Mouse (Mus musculus): ENCODE data around the gene Zfp541. TPM values are rescaled to one million over a fixed set of nuclear protein-coding genes. Genes with fewer than 3 reads are reported as not detected.

Gene Zfp541
- total RNA-seq, 1 experiment from 2014 or later: not detected

GRCm38 (mm10) chr7:16070846-16071245, 9.2 kb downstream of the Zfp541 start:
- peak; percentile 88 for ATAC-seq (replicated peaks; ENCODE audit: low read depth, poor library complexity, severe bottlenecking)

DNA sequence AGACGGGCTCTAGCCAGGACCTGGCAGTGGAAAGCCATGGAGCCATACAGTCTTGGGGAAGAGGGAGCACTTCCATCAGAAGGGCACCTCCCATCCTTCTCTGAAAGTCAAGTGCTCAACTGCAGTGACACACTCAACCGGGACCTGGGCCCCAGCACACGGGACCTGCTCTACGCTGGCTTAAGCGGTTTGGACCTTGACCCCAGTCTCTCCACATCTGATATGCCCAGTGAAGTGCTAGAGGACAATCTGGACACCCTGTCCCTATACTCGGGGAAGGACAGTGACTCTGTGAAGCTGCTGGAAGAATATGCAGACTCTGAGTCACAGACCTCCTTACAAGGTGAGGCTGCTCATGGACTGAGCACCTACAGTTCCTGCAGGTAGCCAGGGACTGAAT, 10.3 kb downstream of the Zfp541 start:
- no peak for ATAC-seq (replicated peaks; ENCODE audit: low read depth, poor library complexity, severe bottlenecking)

- no peak for ATAC-seq (replicated peaks; ENCODE audit: low read depth, poor library complexity, severe bottlenecking)
Observed at GRCm38 (mm10) chr7:16079947-16080346, 18.3 kb downstream of the Zfp541 start.

- ATAC-seq (replicated peaks; ENCODE audit: low read depth, poor library complexity, severe bottlenecking): no peak
Observed at GRCm38 (mm10) chr7:16080581-16080980, 19.0 kb downstream of the Zfp541 start.

GRCm38 (mm10) chr7:16083361-16083760, 21.7 kb downstream of the Zfp541 start:
- no peak for ATAC-seq (replicated peaks; ENCODE audit: low read depth, poor library complexity, severe bottlenecking)

DNA sequence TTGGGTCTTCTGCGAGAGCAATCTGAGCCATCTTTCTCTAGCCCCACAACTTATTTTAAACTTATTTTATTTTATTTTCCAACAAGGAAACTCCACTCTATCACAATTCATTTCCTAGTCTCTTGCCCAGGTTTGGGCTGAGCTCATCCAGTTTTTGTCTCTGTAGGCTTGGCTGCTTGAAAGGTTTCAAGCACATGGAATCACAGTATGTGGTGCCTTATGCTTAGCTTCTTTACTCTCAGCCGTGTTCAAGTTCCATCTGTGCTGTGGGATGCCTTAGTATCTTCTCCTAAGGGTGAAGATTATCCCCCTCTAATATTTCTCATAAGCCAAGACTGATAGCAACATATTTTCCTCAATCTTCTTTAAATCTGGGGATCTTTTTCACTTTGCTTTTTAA, 26.0 kb downstream of the Zfp541 start:
- no peak for ATAC-seq (replicated peaks; ENCODE audit: low read depth, poor library complexity, severe bottlenecking)

GRCm38 (mm10) chr7:16094592-16094991, 33.0 kb downstream of the Zfp541 start:
- no peak for ATAC-seq (replicated peaks; ENCODE audit: low read depth, poor library complexity, severe bottlenecking)

DNA sequence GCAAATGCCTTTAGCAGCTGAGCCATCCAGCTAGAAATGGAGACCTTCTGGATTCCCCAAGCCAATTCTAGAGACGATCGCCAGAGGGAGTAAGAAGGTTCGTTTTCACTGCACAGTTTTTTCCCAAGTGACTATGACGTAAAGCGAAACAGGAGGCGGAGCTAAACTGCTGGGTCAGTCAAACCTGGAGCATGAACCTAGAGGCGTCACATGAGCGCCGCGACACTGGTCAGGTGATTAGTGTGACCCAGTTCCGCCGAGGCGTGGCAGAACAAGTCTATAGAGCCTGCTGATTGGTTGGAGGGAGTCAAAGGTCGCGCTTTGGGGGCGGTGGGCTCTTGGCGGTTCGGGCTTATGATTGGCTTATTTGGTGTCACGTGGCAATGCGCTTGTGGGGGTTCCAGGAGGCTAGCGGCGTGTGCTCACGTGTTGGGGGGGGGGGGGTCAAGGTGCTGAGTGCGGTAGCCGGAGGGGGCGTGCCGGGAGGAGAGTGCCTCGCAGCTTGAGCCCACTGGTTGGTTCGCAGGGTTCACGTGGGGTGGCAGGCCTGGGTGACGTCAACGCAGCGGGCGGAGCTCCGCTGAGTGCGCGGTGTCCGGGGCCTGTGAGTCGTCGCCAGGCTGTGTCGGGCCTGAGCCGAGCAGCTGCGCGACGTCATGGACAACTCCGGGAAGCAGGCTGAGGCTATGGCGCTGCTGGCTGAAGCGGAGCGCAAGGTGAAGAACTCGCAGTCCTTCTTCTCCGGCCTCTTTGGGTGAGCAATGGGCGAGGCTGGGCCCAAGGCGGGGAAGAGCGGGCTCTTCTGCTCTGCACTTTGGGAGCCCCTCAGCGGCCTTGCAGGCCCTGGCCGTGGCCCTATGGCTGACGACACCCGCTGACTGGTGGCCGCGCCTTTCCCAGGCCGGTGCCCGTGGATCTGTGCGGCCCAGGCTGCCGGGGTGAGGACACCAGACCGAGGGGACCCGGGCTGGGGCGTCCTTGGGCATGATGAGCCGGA, 36.7 kb downstream of the Zfp541 start, which contains the start of gene Napa:
Gene Napa, plus strand, starts transcription at position 438 of the 997 bp plus-strand sequence.
- ATAC-seq (replicated peaks; ENCODE audit: low read depth, poor library complexity, severe bottlenecking): peak; percentile 87

- ATAC-seq (replicated peaks; ENCODE audit: low read depth, poor library complexity, severe bottlenecking): no peak
Observed at GRCm38 (mm10) chr7:16099901-16100300, 38.3 kb downstream of the Zfp541 start.

- ATAC-seq (replicated peaks; ENCODE audit: low read depth, poor library complexity, severe bottlenecking): no peak
Observed at GRCm38 (mm10) chr7:16101081-16101480, 39.5 kb downstream of the Zfp541 start.

- ATAC-seq (replicated peaks; ENCODE audit: low read depth, poor library complexity, severe bottlenecking): no peak
Observed at GRCm38 (mm10) chr7:16101726-16102475, 40.3 kb downstream of the Zfp541 start.

DNA sequence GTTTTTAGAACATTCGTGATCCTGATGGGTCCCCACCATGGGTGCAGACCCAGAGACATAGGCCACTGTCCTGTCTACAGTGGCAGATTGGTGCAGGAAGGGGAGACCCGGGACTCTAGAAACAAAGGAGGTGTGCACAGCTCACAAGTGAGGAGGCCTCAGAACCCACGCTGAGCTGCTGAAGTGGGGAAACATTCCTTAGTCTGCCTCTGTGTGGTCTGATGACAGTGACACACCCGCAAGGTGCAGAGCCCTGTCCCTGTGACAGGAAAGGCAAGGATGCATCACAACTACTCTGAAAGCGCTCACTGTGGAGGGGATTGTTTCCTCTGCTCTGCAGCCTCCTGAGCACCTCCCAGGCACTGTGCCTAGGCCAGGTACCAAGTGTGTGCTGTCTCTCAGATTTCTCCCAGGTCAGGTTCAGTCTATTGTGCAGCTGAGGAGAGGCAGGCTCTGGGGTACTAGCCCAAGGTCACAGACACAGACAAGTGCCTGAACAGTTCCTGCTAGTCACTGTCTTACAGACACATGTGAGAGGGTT, 41.1 kb downstream of the Zfp541 start:
- no peak for ATAC-seq (replicated peaks; ENCODE audit: low read depth, poor library complexity, severe bottlenecking)

DNA sequence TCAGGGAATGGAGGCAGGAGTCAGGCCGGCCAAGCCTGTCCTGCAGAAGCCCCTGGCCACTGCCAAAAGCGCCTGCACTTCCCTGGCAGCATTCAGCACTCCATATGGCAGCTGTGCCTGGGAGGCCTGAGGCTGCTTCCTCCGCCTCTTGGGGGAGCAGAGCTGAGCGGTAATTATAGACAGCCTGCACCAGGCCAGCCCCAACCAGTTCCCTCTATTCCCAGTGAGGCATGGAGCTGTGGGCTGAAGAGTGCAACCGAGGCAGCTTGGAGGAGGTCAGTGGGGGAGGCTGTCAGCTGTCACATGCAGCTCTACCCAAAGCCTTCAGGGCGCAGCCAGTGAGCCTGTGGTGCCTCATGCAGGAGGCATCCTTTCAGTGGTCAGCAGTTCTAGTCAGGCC, 42.1 kb downstream of the Zfp541 start:
- ATAC-seq (replicated peaks; ENCODE audit: low read depth, poor library complexity, severe bottlenecking): no peak

GRCm38 (mm10) chr7:16104611-16105388, 43.2 kb downstream of the Zfp541 start:
- no peak for ATAC-seq (replicated peaks; ENCODE audit: low read depth, poor library complexity, severe bottlenecking)

GRCm38 (mm10) chr7:16108886-16109542, 47.4 kb downstream of the Zfp541 start:
- ATAC-seq (replicated peaks; ENCODE audit: low read depth, poor library complexity, severe bottlenecking): no peak

DNA sequence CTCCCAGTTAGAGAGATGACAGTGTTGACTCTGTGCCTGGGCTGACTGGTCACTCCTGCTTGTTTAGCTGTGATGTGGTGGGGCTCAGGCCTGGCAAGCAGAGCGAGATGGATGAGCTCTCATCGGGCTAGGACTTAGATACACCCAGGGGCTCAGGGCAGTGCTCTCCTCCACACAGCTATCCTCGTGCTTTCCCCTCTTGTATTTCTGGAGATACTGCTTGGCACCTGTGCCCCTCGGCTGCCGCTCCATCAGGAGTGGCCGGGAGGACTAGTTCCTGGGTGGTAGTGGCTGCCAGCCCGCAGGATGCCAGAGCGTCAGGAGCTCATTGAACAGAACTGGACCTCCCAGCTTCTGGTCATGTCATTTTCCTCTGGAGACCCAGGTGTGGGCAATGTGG, 48.5 kb downstream of the Zfp541 start:
- ATAC-seq (replicated peaks; ENCODE audit: low read depth, poor library complexity, severe bottlenecking): no peak

DNA sequence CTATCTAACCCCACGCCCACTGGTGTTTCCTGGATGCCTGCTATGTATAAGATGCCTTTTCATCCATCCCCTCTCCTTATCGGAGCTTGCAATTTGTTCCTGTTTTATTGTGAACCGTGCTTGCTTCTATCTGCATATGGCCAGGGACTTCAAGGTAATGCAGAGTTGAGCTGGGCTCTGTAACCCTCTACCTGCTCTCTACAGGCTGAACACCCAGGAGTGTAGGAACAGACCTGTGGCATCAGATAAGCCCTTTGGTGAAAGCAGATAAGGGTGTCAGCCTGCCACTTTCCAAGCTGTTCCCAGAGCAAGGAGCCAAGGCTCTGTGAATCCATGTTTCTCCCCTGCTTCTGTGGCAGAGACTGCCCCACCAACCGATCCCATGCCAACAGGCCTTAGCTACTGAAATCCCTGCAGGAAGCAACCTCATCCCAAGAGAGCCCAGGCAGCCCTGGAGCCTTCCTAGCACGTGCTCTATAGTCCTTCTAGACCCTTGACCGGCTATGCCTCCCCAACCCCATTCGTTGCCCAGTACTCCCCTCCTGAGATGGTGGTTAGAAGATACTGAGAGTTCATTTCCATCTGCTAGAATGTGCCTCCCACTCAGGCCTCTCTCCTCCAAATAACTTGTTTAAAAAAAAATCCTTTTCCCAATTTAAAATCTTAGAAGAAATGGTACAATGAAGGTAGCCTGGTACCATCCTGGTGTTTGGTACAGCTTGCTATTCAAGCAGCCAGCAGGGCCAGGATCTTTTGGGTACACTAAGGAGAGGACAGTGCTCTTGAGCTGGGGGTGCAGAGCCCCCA, 49.9 kb downstream of the Zfp541 start:
- no peak for ATAC-seq (replicated peaks; ENCODE audit: low read depth, poor library complexity, severe bottlenecking)

DNA sequence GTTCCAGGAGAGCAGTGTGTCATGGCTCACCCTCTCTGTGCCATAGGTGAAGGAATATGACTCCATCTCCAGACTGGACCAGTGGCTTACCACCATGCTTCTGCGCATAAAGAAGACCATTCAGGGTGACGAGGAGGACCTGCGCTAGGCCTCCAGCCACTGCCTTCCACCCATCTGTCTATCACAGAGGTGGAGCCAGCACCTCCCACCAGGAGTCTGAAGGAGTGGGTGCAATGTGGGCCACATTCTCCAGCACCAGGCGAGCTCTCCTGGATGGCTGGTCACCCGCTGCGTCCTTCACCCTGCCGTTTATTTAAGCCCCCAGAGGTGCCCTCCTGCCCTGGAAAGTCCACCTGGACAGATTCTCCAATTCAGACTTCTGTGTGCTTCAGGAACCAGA, 54.8 kb downstream of the Zfp541 start:
- no peak for ATAC-seq (replicated peaks; ENCODE audit: low read depth, poor library complexity, severe bottlenecking)

- ATAC-seq (replicated peaks; ENCODE audit: low read depth, poor library complexity, severe bottlenecking): no peak
Observed at GRCm38 (mm10) chr7:16117100-16117499, 55.5 kb downstream of the Zfp541 start.
